Mouse (Mus musculus) lung, adult 2 months (tissue): ENCODE results near the gene Olfr1230.

Experiments
- CTCF ChIP-seq: fragments of 200-500 bp; IDR thresholded peaks from 2 replicates; pipeline ENCODE4 v1.5.1; 2011; ENCODE audit warnings: mild to moderate bottlenecking, low read length, control low read depth; ENCODE audit not compliant: insufficient read depth
- POLR2A ChIP-seq: fragments of 200-500 bp; IDR thresholded peaks from 2 replicates; pipeline ENCODE4 v1.6.1; 2011; ENCODE audit warnings: low read depth, mild to moderate bottlenecking, control low read depth, low read length, borderline replicate concordance; ENCODE audit errors: extremely low read depth

GRCm38 (mm10) chr2:89329575-89329974, 32.5 kb upstream of the Olfr1230 start, which contains the start of gene Olfr1232:
- TF ChIP-seq CTCF (no peak), POLR2A (no peak)
